Comparison of ENCODE assay signal across 8 mouse cellular contexts in the genomic region with DNA sequence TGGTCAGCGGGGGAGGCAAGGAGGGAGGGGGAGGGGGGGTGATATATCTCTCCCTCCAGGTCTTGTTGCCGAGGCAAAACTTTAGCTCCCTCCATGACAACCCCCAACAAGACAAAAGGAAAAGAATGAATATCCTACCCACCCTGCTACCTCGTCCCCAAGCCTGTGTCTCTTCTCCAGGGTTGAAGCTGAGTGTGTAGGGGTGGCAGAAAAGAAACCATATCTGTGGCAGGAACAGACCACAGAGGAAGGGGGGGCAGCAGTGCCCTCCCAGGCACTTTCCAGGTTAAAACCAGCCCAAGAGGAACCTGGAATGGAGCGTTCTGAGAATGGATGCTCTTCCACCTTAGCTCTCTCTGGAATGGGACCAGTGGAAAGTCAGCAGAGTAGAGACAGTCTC. TPM values are rescaled to one million over a fixed set of nuclear protein-coding genes. Genes with fewer than 3 reads are reported as not detected.
DNase-seq lines count a peak whose midpoint lies in the region; ATAC-seq lines count a peak whose summit lies in the region.

TSS of gene Cacnb3 (plus strand) at position 301 of the 400 bp plus-strand sequence.

- WGBS in liver, embryonic 11.5 days = 33% methylated on average over 4 of the region's 4 CpGs
- 30% methylated on average over 4 of the region's 4 CpGs for WGBS in embryonic facial prominence, embryonic 11.5 days
- 29% methylated on average over 4 of the region's 4 CpGs for WGBS in hindbrain, embryonic 14.5 days
- WGBS in midbrain, embryonic 10.5 days = 46% methylated on average over 4 of the region's 4 CpGs

- no peaks in the 10 kb centered on the region for H3K9me3 ChIP-seq in liver, embryonic 11.5 days (ENCODE audit: control insufficient read depth, low read length)
- H3K9me3 ChIP-seq in embryonic facial prominence, embryonic 11.5 days (replicated peaks; ENCODE audit: control insufficient read depth, low read length) = no peaks in the 10 kb centered on the region
- no peaks in the 10 kb centered on the region for H3K9me3 ChIP-seq in hindbrain, embryonic 14.5 days (ENCODE audit: control insufficient read depth, low read length)
- no peaks in the 10 kb centered on the region for H3K9me3 ChIP-seq in midbrain, embryonic 10.5 days (replicated peaks)

- H3K36me3 ChIP-seq in liver, embryonic 11.5 days (ENCODE audit: control insufficient read depth, insufficient read depth, low read length) = no peaks in the 10 kb centered on the region
- H3K36me3 ChIP-seq in embryonic facial prominence, embryonic 11.5 days (replicated peaks; ENCODE audit: control insufficient read depth, insufficient read depth, low read depth, low read length) = no peaks in the 10 kb centered on the region
- no peaks in the 10 kb centered on the region for H3K36me3 ChIP-seq in hindbrain, embryonic 14.5 days (replicated peaks; ENCODE audit: control insufficient read depth, insufficient read depth)
- no peaks in the 10 kb centered on the region for H3K36me3 ChIP-seq in midbrain, embryonic 10.5 days

- peaks cover 25% of the 10 kb centered on the region for H3K4me1 ChIP-seq in liver, embryonic 11.5 days (replicated peaks; ENCODE audit: control insufficient read depth, insufficient read depth, low read length)
- H3K4me1 ChIP-seq in embryonic facial prominence, embryonic 11.5 days (ENCODE audit: control insufficient read depth, insufficient read depth, low read length) = peaks cover 7% of the 10 kb centered on the region
- peaks cover 32% of the 10 kb centered on the region for H3K4me1 ChIP-seq in hindbrain, embryonic 14.5 days (replicated peaks; ENCODE audit: control insufficient read depth, insufficient read depth, low read length)
- peaks cover 88% of the 10 kb centered on the region for H3K4me1 ChIP-seq in midbrain, embryonic 10.5 days

- H3K27ac ChIP-seq in liver, embryonic 11.5 days (ENCODE audit: low read depth, low read length) = no peak within 1 kb of the TSS; the same call in 1 of the 2 replicates
- H3K27ac ChIP-seq in embryonic facial prominence, embryonic 11.5 days (replicated peaks; ENCODE audit: low read depth, low read length) = no peak within 1 kb of the TSS
- no peak within 1 kb of the TSS for H3K27ac ChIP-seq in hindbrain, embryonic 14.5 days
- peak within 1 kb of the TSS; percentile 98 for H3K27ac ChIP-seq in midbrain, embryonic 10.5 days (replicated peaks)

- DNase-seq in liver, embryonic 11.5 days (ENCODE audit: low spot score) = no peak
- no peak for DNase-seq in liver
- DNase-seq in embryonic facial prominence, embryonic 11.5 days (ENCODE audit: low spot score) = no peak
- no peak for DNase-seq in hindbrain, embryonic 14.5 days (ENCODE audit: low spot score)
- no peak for DNase-seq in midbrain, embryonic 10.5 days (ENCODE audit: low spot score)
- DNase-seq in cerebellum, postnatal 36 days = no peak
- no peak for DNase-seq in thymus, postnatal 36 days

- H3K27me3 ChIP-seq in liver, embryonic 11.5 days (replicated peaks; ENCODE audit: control insufficient read depth, insufficient read depth, low read length) = peaks cover 82% of the 10 kb centered on the region
- peaks cover 17% of the 10 kb centered on the region for H3K27me3 ChIP-seq in embryonic facial prominence, embryonic 11.5 days (ENCODE audit: control insufficient read depth, insufficient read depth, low read length)
- no peaks in the 10 kb centered on the region for H3K27me3 ChIP-seq in hindbrain, embryonic 14.5 days (ENCODE audit: control insufficient read depth, insufficient read depth, low read length)
- peaks cover 87% of the 10 kb centered on the region for H3K27me3 ChIP-seq in midbrain, embryonic 10.5 days (ENCODE audit: low read depth, poor library complexity, severe bottlenecking)

- H3K4me2 ChIP-seq in liver, embryonic 11.5 days = peak within 1 kb of the TSS; percentile 98
- peak within 1 kb of the TSS; percentile 99 for H3K4me2 ChIP-seq in embryonic facial prominence, embryonic 11.5 days (ENCODE audit: low read depth, low read length)
- H3K4me2 ChIP-seq in hindbrain, embryonic 14.5 days (replicated peaks) = peak within 1 kb of the TSS; percentile 68

- H3K9ac ChIP-seq in liver, embryonic 11.5 days (ENCODE audit: low read depth, low read length) = no peak within 1 kb of the TSS
- H3K9ac ChIP-seq in embryonic facial prominence, embryonic 11.5 days (replicated peaks; ENCODE audit: low read length) = peak within 1 kb of the TSS; percentile 52
- peak within 1 kb of the TSS; percentile 81 for H3K9ac ChIP-seq in hindbrain, embryonic 14.5 days

- no peak for ATAC-seq in liver, embryonic 11.5 days (replicated peaks; ENCODE audit: low FRiP score)
- ATAC-seq in embryonic facial prominence, embryonic 11.5 days (replicated peaks; ENCODE audit: insufficient number of reproducible peaks, low FRiP score, low TSS enrichment, low read depth) = no peak
- ATAC-seq in hindbrain, embryonic 14.5 days (ENCODE audit: low FRiP score) = no peak
- no peak for ATAC-seq in monocyte, adult 5-6 weeks (replicated peaks; ENCODE audit: insufficient number of reproducible peaks, low FRiP score, low TSS enrichment, poor library complexity, severe bottlenecking)

- H3K4me3 ChIP-seq in liver, embryonic 11.5 days (ENCODE audit: low read depth, low read length) = peak within 1 kb of the TSS; percentile 39
- H3K4me3 ChIP-seq in embryonic facial prominence, embryonic 11.5 days (ENCODE audit: low read depth, low read length) = peak within 1 kb of the TSS; percentile 75; the same call in 1 of the 2 replicates
- peak within 1 kb of the TSS; percentile 58; the same call in 1 of the 2 replicates for H3K4me3 ChIP-seq in hindbrain, embryonic 14.5 days (replicated peaks; ENCODE audit: low read length)
- peak within 1 kb of the TSS; percentile 90 for H3K4me3 ChIP-seq in midbrain, embryonic 10.5 days

RNA-seq across cellular contexts. Expression of gene Cacnb3, which starts in this region (rescaled TPM):
- polyA plus RNA-seq in liver, embryonic 11.5 days (2014; fragmentation: Nextera tagmentation; extraction: Ambion mirVana) = 13.2 TPM in 2 replicates
- 32.3 and 33.4 TPM in 2 replicates for polyA plus RNA-seq in embryonic facial prominence, embryonic 11.5 days (2014; fragmentation: Nextera tagmentation; extraction: Ambion mirVana)
- polyA plus RNA-seq in hindbrain, embryonic 14.5 days (2014; fragmentation: Nextera tagmentation; extraction: Ambion mirVana) = 98.3 and 101 TPM in 2 replicates
- 36.1 and 50.9 TPM in 2 replicates for polyA plus RNA-seq in midbrain, embryonic 10.5 days (2016; fragmentation: Nextera tagmentation; extraction: Ambion mirVana)
- 0.68 to 1.3 TPM in 2 of 3 replicates, not detected in the other for total RNA-seq in monocyte, adult 5-6 weeks (2017)

Comparison
In these comparisons a context has a peak if more than half of its experiments do, and no peak if none do; other contexts are left out.
1. H3K4me3 ChIP-seq: peak in every context shown above with its lines; median percentile 90 in midbrain, embryonic 10.5 days; 75 in embryonic facial prominence, embryonic 11.5 days; 58 in hindbrain, embryonic 14.5 days; 39 in liver, embryonic 11.5 days.